ENCODE assay signal across 21 mouse cellular contexts in the genomic region with DNA sequence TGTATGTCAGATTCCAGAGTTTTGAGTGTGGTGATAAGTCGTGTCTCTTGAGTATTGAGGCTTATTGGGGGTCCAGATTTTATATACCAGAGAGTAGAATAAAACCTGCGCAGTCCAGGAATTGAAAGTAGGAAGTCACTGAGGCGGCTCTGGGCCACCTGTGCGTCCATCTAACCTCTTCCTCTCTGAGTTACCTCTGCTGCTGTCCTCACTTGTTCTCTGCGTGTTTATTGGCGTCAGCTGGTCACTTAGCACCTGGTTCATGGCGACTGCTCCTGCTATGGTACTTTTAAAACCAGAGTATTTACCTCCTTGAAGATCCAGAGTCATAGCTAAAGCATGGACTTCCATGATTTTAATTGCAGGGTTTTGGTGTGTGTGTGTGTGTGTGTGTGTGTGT.
A peak's percentile ranks its signal among the peaks of the same experiment; 100 is the strongest.
DNase-seq lines count a peak whose midpoint lies in the region; ATAC-seq and TF ChIP-seq lines count a peak whose summit lies in the region.
"Had no signal": no experiment of that assay in that cellular context is flagged by ENCODE, and none has a peak within 500 bp of the region (broad histone marks: within the 10 kb centered on the region; RNA-seq: fewer than 3 reads in every experiment).

No protein-coding gene starts in this region.

- H3K4me3 ChIP-seq in lung, adult 2 months (replicated peaks; ENCODE audit: extremely low read depth, low read depth, low read length), result no peak overlapping the region
- H3K4me3 ChIP-seq in hindbrain, postnatal 0 days (ENCODE audit: low read length), result no peak overlapping the region
- H3K4me3 ChIP-seq: embryonic facial prominence, embryonic 10.5 days; embryonic facial prominence, embryonic 12.5 days; forebrain, embryonic 13.5 days; forebrain, embryonic 15.5 days had no signal

- no peak for TF ChIP-seq POLR2A in lung, adult 2 months (IDR thresholded peaks at IDR 0.05; ENCODE audit: borderline replicate concordance, extremely low read depth, low read depth, low read length)

- no peak overlapping the region for H3K4me2 ChIP-seq in hindbrain, postnatal 0 days (ENCODE audit: low read depth, low read length)
- H3K4me2 ChIP-seq: embryonic facial prominence, embryonic 12.5 days; forebrain, embryonic 13.5 days; forebrain, embryonic 15.5 days had no signal

- H3K9me3 ChIP-seq in hindbrain, postnatal 0 days (ENCODE audit: low read length), result no peaks in the 10 kb centered on the region
- H3K9me3 ChIP-seq: embryonic facial prominence, embryonic 10.5 days; embryonic facial prominence, embryonic 12.5 days; forebrain, embryonic 13.5 days; forebrain, embryonic 15.5 days; G1E had no signal

- H3K36me3 ChIP-seq in hindbrain, postnatal 0 days (ENCODE audit: insufficient read depth, low read length), result no peaks in the 10 kb centered on the region
- H3K36me3 ChIP-seq: embryonic facial prominence, embryonic 10.5 days; embryonic facial prominence, embryonic 12.5 days; forebrain, embryonic 15.5 days had no signal

- 80% methylated on average over 7 of the region's 7 CpGs for WGBS in lung, adult 2 months
- 91% methylated on average over 7 of the region's 7 CpGs for WGBS in hindbrain, postnatal 0 days

- H3K27me3 ChIP-seq in hindbrain, postnatal 0 days (ENCODE audit: insufficient read depth, low read length), result no peaks in the 10 kb centered on the region
- H3K27me3 ChIP-seq: CH12.LX; embryonic facial prominence, embryonic 12.5 days; forebrain, embryonic 13.5 days; forebrain, embryonic 15.5 days had no signal

- no peak for TF ChIP-seq CTCF in lung, adult 2 months (IDR thresholded peaks at IDR 0.05; ENCODE audit: insufficient read depth, low read length)
- TF ChIP-seq CTCF in hindbrain, postnatal 0 days (IDR thresholded peaks at IDR 0.05; ENCODE audit: low read depth), result no peak

- peaks cover 9% of the 10 kb centered on the region for H3K4me1 ChIP-seq in lung, adult 2 months (ENCODE audit: control insufficient read depth, insufficient read depth, low read length)
- no peaks in the 10 kb centered on the region for H3K4me1 ChIP-seq in hindbrain, postnatal 0 days (ENCODE audit: insufficient read depth, low read length)
- H3K4me1 ChIP-seq: embryonic facial prominence, embryonic 10.5 days; embryonic facial prominence, embryonic 12.5 days had no signal

- no peak overlapping the region for H3K9ac ChIP-seq in hindbrain, postnatal 0 days (replicated peaks; ENCODE audit: low read length)
- H3K9ac ChIP-seq: embryonic facial prominence, embryonic 12.5 days; forebrain, embryonic 13.5 days; forebrain, embryonic 15.5 days; forebrain, postnatal 0 days had no signal

- ATAC-seq in neutrophil, adult 5-6 weeks (ENCODE audit: extremely low read depth, insufficient number of reproducible peaks, low FRiP score, poor library complexity, severe bottlenecking), result peak; percentile 56; the same call in 1 of the 2 replicates
- ATAC-seq in hindbrain, postnatal 0 days, result no peak
- no peak for ATAC-seq in CD4-positive, CD25-positive, alpha-beta regulatory T cell, adult 4 months
- ATAC-seq: forebrain, embryonic 13.5 days; forebrain, embryonic 15.5 days; forebrain, postnatal 0 days had no signal

- DNase-seq in A20 (ENCODE audit: low read depth, low spot score), result peak; percentile 82
- peak; percentile 39 to 45 for DNase-seq in B cell, adult 2 months
- no peak for DNase-seq in lung, adult 2 months
- DNase-seq in hindbrain, postnatal 0 days (ENCODE audit: low spot score), result no peak
- DNase-seq: adrenal gland, adult 8-10 months; adrenal gland, postnatal 14 days; adrenal gland, postnatal 36 days; cerebellum, adult 11-12 months; cerebellum, adult 2 months; cerebellum, adult 9-10 months; cerebellum, postnatal 10 days; cerebellum, postnatal 25 days; forebrain, postnatal 0 days had no signal

- H3K27ac ChIP-seq in hindbrain, postnatal 0 days, result no peak overlapping the region
- H3K27ac ChIP-seq: embryonic facial prominence, embryonic 10.5 days; embryonic facial prominence, embryonic 12.5 days; forebrain, embryonic 13.5 days; forebrain, embryonic 15.5 days had no signal

Comparison
In these comparisons a context has a peak if more than half of its experiments do, and no peak if none do; other contexts are left out.
1. DNase-seq: peak in A20 (single experiment) and B cell, adult 2 months (2 of 2); none in lung, adult 2 months (single experiment) and hindbrain, postnatal 0 days (single experiment).